Mouse (Mus musculus) cerebellum, adult 11 months (tissue): ENCODE data around the gene Rbm20.

Experiments
- DNase-seq: peaks from one replicate; pipeline ENCODE4 v3.0.0; 2022

Gene Rbm20

GRCm38 (mm10) chr19:53760125-53761101 is 83.3 kb downstream of the Rbm20 start:
- no peak for DNase-seq

DNA sequence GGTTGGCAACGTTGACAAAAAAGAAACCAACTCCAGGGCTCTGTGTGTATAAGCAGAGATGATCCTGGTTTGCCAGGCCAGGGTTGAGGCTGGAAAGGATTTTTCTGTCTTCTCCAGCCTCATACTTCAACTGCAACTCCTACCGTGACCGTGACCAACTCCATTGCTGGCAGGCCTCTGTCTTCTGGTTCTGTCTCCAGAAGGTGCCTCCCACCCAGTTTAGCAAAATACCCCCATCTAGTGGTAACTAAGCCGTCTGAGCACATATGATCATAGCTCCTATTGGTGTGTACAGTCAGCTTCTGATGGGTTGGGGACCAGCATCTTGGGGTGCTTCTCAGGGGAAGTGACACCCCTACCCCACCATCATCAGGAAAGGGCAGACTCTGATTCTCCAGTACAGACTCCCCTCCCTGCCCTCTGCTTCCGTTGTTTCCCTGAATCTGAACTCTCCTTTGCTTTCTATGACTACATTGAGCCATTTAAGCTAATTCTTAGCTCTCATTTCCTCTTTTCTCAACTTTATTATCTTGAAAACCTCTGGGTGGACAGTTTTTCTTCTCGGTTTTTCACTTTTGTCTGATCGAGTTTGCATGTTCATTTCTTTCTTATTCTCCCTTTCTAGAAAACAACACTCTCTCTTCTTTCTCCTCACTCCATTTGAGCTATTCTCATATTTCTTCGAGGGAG is 85.8 kb downstream of the Rbm20 start:
- DNase-seq: no peak

GRCm38 (mm10) chr19:53764688-53765478 is 87.8 kb downstream of the Rbm20 start:
- DNase-seq: no peak

- peak; percentile 4 for DNase-seq
These were observed 91.4 kb downstream of the Rbm20 start for GRCm38 (mm10) chr19:53768478-53768877.

DNA sequence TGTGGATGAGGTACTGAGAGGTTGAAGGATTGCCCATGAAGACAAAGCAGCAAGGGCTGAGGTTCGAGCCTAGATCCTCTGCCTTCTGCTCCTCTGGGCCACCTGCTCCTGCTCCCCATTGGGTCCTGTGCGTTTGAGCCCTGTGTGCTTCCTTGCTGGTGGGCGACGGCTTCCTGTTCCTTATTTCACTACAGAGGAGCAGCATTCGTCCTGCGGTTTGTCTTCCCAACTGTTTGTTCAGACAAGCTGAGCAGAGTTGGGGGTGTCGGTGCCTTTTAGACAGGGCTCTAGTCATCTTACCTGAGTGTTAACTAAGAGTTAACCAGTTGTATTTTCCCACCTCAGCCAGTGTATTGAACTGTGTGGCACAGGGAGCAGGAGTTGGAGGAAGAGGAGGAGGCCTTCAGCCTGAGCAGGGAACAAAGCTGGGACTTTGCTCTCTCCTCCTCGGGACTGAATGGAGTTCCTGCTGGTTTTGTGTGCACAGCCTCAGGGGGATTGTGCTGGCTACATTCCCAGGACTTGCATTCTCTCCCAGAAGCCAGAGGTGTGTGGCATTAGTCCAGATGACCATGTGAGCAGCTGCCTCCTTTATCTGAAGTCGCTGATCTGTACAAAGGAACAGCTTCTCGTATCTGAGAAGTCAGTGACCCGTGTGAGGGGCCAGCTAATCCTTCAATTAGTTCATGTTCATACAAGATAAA is 97.0 kb downstream of the Rbm20 start:
- no peak for DNase-seq

DNA sequence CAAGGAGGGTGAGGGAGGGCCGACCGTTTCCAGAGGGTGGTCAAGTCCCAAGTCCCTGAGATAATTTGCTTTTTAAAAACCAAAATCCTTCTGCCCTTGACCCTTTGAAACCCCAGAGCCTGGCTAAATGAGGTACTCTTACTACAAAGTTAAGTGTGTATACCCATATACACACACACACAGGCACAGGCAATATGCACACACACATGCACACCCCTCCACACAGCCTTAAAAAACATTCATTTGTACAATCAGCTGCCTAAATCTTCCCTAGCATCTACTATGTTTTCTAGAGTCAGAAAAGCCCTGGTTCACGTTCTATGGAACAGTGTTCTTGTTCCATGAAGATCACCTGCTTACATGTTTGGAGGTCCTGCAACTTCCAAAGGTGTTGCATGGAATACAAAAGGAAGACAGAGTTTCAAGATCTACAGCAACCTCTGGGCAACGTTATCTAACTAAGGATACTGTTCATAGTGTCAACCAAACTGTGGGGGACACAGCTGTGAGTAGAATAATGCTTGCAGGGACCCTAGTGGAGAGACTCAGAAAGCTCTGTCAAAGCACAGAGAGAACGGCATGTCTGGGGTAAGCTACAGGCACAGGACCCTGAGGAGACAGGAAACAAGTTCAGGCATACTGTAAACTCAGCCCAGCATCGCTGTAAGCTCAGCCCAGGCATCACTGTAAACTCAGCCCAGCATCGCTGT is 97.7 kb downstream of the Rbm20 start:
- DNase-seq: no peak

- DNase-seq: no peak
These were observed 102.3 kb downstream of the Rbm20 start for GRCm38 (mm10) chr19:53779402-53779801.

DNA sequence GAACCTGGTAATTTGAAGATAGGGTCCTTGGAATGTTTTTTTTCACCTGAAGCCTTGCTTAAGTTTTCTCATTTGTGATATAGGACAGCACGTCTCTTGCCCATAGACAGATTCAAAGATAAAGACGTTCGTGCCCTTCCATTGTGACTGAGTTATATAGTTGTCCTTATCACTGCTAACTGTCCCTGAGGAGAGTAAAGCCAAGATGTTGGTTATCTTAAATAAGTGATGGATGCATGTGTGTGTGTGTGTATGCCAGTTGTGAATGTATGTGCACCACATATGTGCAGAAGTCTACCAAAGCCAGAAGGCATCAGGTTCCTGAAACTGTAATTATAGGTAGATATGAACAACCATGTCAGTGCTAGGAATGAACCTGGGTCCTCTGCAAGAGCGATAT is 102.7 kb downstream of the Rbm20 start:
- no peak for DNase-seq

GRCm38 (mm10) chr19:53780752-53781602 is 103.9 kb downstream of the Rbm20 start:
- no peak for DNase-seq

- DNase-seq: no peak
These were observed 104.7 kb downstream of the Rbm20 start for GRCm38 (mm10) chr19:53781826-53782225.

DNA sequence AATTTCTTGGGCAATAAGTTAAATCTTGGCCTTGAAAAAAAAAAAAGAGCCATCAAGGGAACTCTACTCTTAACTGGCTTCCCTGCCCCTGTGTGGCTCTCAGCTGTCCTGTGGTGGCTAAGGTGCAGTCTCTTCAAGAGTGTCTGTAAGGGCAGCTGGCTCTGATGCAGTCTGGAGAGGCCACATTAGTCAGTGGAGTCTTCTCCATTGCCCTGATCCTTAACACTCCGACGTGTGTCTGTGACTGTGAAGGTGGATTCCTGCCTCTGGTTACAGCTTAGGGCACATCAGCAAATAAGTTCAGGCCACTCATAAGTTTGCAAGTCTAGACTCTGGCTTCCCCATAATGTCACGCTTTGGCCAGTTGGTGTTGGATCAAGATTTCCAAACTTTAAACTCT is 108.2 kb downstream of the Rbm20 start:
- no peak for DNase-seq

- no peak for DNase-seq
These were observed 109.1 kb downstream of the Rbm20 start for GRCm38 (mm10) chr19:53786239-53786638.

DNA sequence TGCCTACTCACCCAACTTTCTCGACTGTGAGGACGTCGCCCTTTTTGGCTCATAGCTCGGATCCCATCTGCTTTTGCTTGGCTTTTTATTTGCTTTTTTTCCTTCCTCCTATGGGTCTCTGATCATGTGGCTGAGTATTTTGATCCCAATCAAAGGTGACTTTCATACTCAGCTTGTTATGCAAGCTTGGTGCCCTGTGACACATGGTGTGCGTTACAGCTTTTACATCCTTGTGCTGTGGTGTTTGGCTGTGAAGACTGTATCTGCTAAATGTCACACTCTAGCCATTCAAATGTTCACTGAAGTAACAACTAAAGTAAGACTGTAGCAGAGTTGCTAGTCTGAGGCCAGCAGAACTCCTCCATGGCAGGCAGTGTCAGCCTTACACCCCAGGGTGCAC is 109.7 kb downstream of the Rbm20 start:
- DNase-seq: no peak

DNA sequence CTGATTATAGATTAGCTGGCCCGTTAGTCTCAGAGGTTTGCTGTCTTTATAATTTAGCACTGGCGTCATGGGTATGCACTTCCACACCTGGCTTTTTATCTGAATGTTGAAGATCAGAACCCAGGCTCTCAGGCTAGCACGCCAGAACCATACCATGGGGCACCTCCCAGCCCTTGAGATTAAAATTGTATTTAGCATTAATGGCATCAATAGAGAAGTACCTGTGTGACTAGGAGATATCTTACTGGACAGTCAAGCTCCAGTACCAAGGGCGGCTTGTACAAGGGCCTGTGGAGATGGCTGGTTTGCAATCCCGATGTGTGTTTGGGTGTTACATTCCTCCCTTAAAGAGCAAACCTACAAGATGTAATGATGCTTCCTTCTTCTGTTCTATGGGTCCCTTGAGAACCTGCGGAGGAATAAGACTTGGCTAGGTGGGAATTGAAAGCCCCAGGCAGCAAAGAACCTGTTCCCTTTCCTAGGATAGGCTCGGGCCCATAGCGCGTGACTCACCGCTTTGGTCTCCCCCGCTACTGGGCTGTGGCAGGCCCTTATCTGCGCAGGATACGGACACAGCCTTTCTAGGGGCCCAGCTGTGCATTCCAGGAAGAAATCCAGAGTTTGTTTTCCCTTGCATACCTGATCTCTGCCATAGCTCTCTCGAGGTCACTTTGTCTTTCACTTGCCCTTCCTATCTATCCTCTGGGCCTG is 111.7 kb downstream of the Rbm20 start:
- no peak for DNase-seq

- no peak for DNase-seq
These were observed 112.5 kb downstream of the Rbm20 start for GRCm38 (mm10) chr19:53789571-53789970.

- DNase-seq: no peak
These were observed 114.9 kb downstream of the Rbm20 start for GRCm38 (mm10) chr19:53791751-53792720.

DNA sequence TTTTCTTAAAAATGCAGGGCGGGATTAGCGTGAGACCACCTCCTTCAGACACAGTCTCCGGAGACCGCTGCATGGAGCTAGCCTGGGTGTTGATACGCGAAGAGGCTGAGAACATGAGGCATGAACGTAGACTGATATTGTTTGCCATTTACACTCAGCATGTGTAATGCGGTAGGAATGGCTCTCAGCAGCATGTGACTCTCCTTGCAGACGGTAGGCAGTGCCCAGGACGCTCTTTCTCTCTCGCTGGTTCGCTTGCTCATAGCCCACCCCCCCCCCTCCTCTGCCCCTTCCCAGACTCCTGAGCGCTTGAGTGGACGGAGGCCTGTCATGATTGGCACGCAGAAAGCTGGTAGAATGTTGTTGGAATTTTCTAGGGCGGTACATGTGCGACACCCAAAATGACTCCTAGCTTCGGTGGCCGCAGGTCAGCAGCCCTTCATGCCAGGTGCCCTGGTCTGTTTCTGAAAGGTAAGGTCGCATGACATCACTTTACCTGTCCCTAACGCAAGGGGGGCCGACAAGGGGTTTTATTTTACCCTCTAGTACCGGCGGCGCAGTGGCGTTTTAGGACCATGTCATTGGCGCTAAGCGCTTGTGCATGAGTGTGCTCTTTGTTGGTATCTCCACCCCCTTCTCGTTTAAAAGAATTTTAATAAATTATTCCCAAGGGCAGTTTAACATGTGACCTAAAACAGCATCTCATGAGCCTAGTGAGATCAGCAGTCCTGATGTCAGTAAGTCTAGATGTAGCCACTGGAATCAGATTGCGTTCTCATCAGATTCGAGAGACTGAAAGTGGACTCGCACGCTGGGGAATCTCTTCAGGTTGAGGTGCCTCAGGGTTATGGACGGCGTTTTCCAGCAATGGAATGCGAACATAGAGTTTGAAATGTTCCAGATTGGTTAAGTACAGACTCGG is 116.1 kb downstream of the Rbm20 start:
- DNase-seq: no peak
